Mouse (Mus musculus): ENCODE data around the gene Stac3. TPM values are rescaled to one million over a fixed set of nuclear protein-coding genes. Genes with fewer than 3 reads are reported as not detected.

Stac3 gene
- polyA plus RNA-seq, 1 experiment from 2014 or later = 0.39 TPM

GRCm38 (mm10) chr10:127527481-127527880, 26.0 kb downstream of the Stac3 start:
- ATAC-seq (ENCODE audit: low FRiP score, low TSS enrichment) = peak; percentile 13; the same call in 1 of the 2 replicates
- H3K36me3 ChIP-seq (ENCODE audit: control insufficient read depth, insufficient read depth, low read length) = no peaks in the 10 kb centered on the region

GRCm38 (mm10) chr10:127530945-127531344, 29.5 kb downstream of the Stac3 start:
- peaks cover 100% of the 10 kb centered on the region for H3K27me3 ChIP-seq (ENCODE audit: control insufficient read depth, insufficient read depth, low read length)
- no peaks in the 10 kb centered on the region for H3K9me3 ChIP-seq (ENCODE audit: control insufficient read depth, low read length)
- 0 out of 2 replicates have a peak overlapping the region, but pooled peaks have one; percentile 3 for H3K4me3 ChIP-seq (ENCODE audit: low read length)
- H3K36me3 ChIP-seq (ENCODE audit: control insufficient read depth, insufficient read depth, low read length) = no peaks in the 10 kb centered on the region
- H3K4me1 ChIP-seq (ENCODE audit: control insufficient read depth, insufficient read depth, low read length) = peaks cover 29% of the 10 kb centered on the region
- no peak overlapping the region for H3K27ac ChIP-seq (ENCODE audit: low read depth, low read length)
- peak overlapping the region; percentile 18; the same call in 1 of the 2 replicates for H3K4me2 ChIP-seq (replicated peaks; ENCODE audit: low read depth, low read length)
- H3K9ac ChIP-seq (ENCODE audit: low read depth, low read length) = no peak overlapping the region
- no peak for ATAC-seq (ENCODE audit: low FRiP score, low TSS enrichment)
- under 1% methylated on average over 16 of the region's 25 CpGs for WGBS

More at GRCm38 (mm10) chr10:127527481-127527880, 26.0 kb downstream of the Stac3 start:
- WGBS = 2% methylated on average over 17 of the region's 17 CpGs
- Histone ChIP-seq H3K4me3 (ENCODE audit: low read length) (no peak overlapping the region; the same call in 1 of the 2 replicates), H3K27ac (ENCODE audit: low read depth, low read length) (no peak overlapping the region), H3K4me1 (ENCODE audit: control insufficient read depth, insufficient read depth, low read length) (peaks cover 16% of the 10 kb centered on the region), H3K9me3 (ENCODE audit: control insufficient read depth, low read length) (no peaks in the 10 kb centered on the region), H3K27me3 (ENCODE audit: control insufficient read depth, insufficient read depth, low read length) (peaks cover 89% of the 10 kb centered on the region), H3K4me2 (replicated peaks; ENCODE audit: low read depth, low read length) (no peak overlapping the region), H3K9ac (ENCODE audit: low read depth, low read length) (no peak overlapping the region)

- Histone ChIP-seq H3K9ac (ENCODE audit: low read depth, low read length) (no peak overlapping the region), H3K9me3 (ENCODE audit: control insufficient read depth, low read length) (no peaks in the 10 kb centered on the region), H3K36me3 (ENCODE audit: control insufficient read depth, insufficient read depth, low read length) (no peaks in the 10 kb centered on the region), H3K27me3 (ENCODE audit: control insufficient read depth, insufficient read depth, low read length) (peaks cover 99% of the 10 kb centered on the region), H3K27ac (ENCODE audit: low read depth, low read length) (no peak overlapping the region), H3K4me3 (ENCODE audit: low read length) (no peak overlapping the region), H3K4me2 (replicated peaks; ENCODE audit: low read depth, low read length) (no peak overlapping the region), H3K4me1 (ENCODE audit: control insufficient read depth, insufficient read depth, low read length) (peaks cover 24% of the 10 kb centered on the region)
- ATAC-seq (ENCODE audit: low FRiP score, low TSS enrichment) = no peak
- 4% methylated on average over 4 of the region's 4 CpGs for WGBS
Measured at GRCm38 (mm10) chr10:127531548-127531947, 30.1 kb downstream of the Stac3 start.

GRCm38 (mm10) chr10:127534036-127534928, 32.8 kb downstream of the Stac3 start, which contains the start of gene Nxph4:
Gene Nxph4 (minus strand): TSS chr10:127534559.
- peak within 1 kb of the TSS; percentile 35 for H3K9ac ChIP-seq (ENCODE audit: low read depth, low read length)
- peak within 1 kb of the TSS; percentile 83 for H3K4me2 ChIP-seq (replicated peaks; ENCODE audit: low read depth, low read length)
- WGBS = 0% methylated on average over 66 of the region's 78 CpGs
- H3K4me3 ChIP-seq (ENCODE audit: low read length) = peak within 1 kb of the TSS; percentile 43
- H3K27me3 ChIP-seq (ENCODE audit: control insufficient read depth, insufficient read depth, low read length) = peaks cover 77% of the 10 kb centered on the region
- peak; percentile 16; the same call in 1 of the 2 replicates for ATAC-seq (ENCODE audit: low FRiP score, low TSS enrichment)
- peaks cover 7% of the 10 kb centered on the region; the same call in 1 of the 2 replicates for H3K36me3 ChIP-seq (ENCODE audit: control insufficient read depth, insufficient read depth, low read length)
- H3K4me1 ChIP-seq (ENCODE audit: control insufficient read depth, insufficient read depth, low read length) = peaks cover 22% of the 10 kb centered on the region
- no peak within 1 kb of the TSS for H3K27ac ChIP-seq (ENCODE audit: low read depth, low read length)
- no peaks in the 10 kb centered on the region for H3K9me3 ChIP-seq (ENCODE audit: control insufficient read depth, low read length)

- peaks cover 22% of the 10 kb centered on the region for H3K4me1 ChIP-seq (ENCODE audit: control insufficient read depth, insufficient read depth, low read length)
- peaks cover 13% of the 10 kb centered on the region; the same call in 1 of the 2 replicates for H3K36me3 ChIP-seq (ENCODE audit: control insufficient read depth, insufficient read depth, low read length)
- WGBS = 0% methylated on average over 27 of the region's 30 CpGs
- H3K9ac ChIP-seq (ENCODE audit: low read depth, low read length) = 0 out of 2 replicates have a peak overlapping the region, but pooled peaks have one; percentile 35
- no peaks in the 10 kb centered on the region for H3K9me3 ChIP-seq (ENCODE audit: control insufficient read depth, low read length)
- ATAC-seq (ENCODE audit: low FRiP score, low TSS enrichment) = no peak
- peak overlapping the region; percentile 43 for H3K4me3 ChIP-seq (ENCODE audit: low read length)
- H3K27ac ChIP-seq (ENCODE audit: low read depth, low read length) = no peak overlapping the region
- H3K27me3 ChIP-seq (ENCODE audit: control insufficient read depth, insufficient read depth, low read length) = peaks cover 70% of the 10 kb centered on the region
- peak overlapping the region; percentile 83 for H3K4me2 ChIP-seq (replicated peaks; ENCODE audit: low read depth, low read length)
Measured at GRCm38 (mm10) chr10:127534929-127535384, 33.5 kb downstream of the Stac3 start.

GRCm38 (mm10) chr10:127536586-127537314, 35.3 kb downstream of the Stac3 start:
- H3K9me3 ChIP-seq (ENCODE audit: control insufficient read depth, low read length) = no peaks in the 10 kb centered on the region

GRCm38 (mm10) chr10:127537854-127538583, 36.5 kb downstream of the Stac3 start:
- H3K9me3 ChIP-seq (ENCODE audit: control insufficient read depth, low read length) = no peaks in the 10 kb centered on the region
- peaks cover 40% of the 10 kb centered on the region for H3K27me3 ChIP-seq (ENCODE audit: control insufficient read depth, insufficient read depth, low read length)
- H3K4me1 ChIP-seq (ENCODE audit: control insufficient read depth, insufficient read depth, low read length) = peaks cover 15% of the 10 kb centered on the region
- H3K4me3 ChIP-seq (ENCODE audit: low read length) = no peak overlapping the region
- 29% methylated on average over 7 of the region's 7 CpGs for WGBS
- no peak overlapping the region for H3K4me2 ChIP-seq (replicated peaks; ENCODE audit: low read depth, low read length)
- H3K36me3 ChIP-seq (ENCODE audit: control insufficient read depth, insufficient read depth, low read length) = peaks cover 30% of the 10 kb centered on the region; the same call in 1 of the 2 replicates
- no peak overlapping the region for H3K27ac ChIP-seq (ENCODE audit: low read depth, low read length)
- ATAC-seq (ENCODE audit: low FRiP score, low TSS enrichment) = peak; percentile 41
- H3K9ac ChIP-seq (ENCODE audit: low read depth, low read length) = no peak overlapping the region

More at GRCm38 (mm10) chr10:127536586-127537314, 35.3 kb downstream of the Stac3 start:
- no peak overlapping the region for H3K4me3 ChIP-seq (ENCODE audit: low read length)
- no peak for ATAC-seq (ENCODE audit: low FRiP score, low TSS enrichment)
- H3K36me3 ChIP-seq (ENCODE audit: control insufficient read depth, insufficient read depth, low read length) = peaks cover 24% of the 10 kb centered on the region; the same call in 1 of the 2 replicates
- no peak overlapping the region for H3K9ac ChIP-seq (ENCODE audit: low read depth, low read length)
- H3K27ac ChIP-seq (ENCODE audit: low read depth, low read length) = no peak overlapping the region
- peaks cover 15% of the 10 kb centered on the region for H3K4me1 ChIP-seq (ENCODE audit: control insufficient read depth, insufficient read depth, low read length)
- WGBS = 10% methylated on average over 8 of the region's 8 CpGs
- no peak overlapping the region for H3K4me2 ChIP-seq (replicated peaks; ENCODE audit: low read depth, low read length)
- H3K27me3 ChIP-seq (ENCODE audit: control insufficient read depth, insufficient read depth, low read length) = peaks cover 52% of the 10 kb centered on the region

GRCm38 (mm10) chr10:127541510-127541909, 40.0 kb downstream of the Stac3 start:
- no peaks in the 10 kb centered on the region for H3K4me1 ChIP-seq (ENCODE audit: control insufficient read depth, insufficient read depth, low read length)
- no peak overlapping the region for H3K27ac ChIP-seq (ENCODE audit: low read depth, low read length)
- no peaks in the 10 kb centered on the region for H3K9me3 ChIP-seq (ENCODE audit: control insufficient read depth, low read length)
- H3K4me2 ChIP-seq (replicated peaks; ENCODE audit: low read depth, low read length) = no peak overlapping the region
- H3K4me3 ChIP-seq (ENCODE audit: low read length) = no peak overlapping the region
- no peak overlapping the region for H3K9ac ChIP-seq (ENCODE audit: low read depth, low read length)
- peaks cover 5% of the 10 kb centered on the region; the same call in 1 of the 2 replicates for H3K27me3 ChIP-seq (ENCODE audit: control insufficient read depth, insufficient read depth, low read length)
- no peak for ATAC-seq (ENCODE audit: low FRiP score, low TSS enrichment)
- H3K36me3 ChIP-seq (ENCODE audit: control insufficient read depth, insufficient read depth, low read length) = peaks cover 56% of the 10 kb centered on the region
- WGBS = 95% methylated on average over 8 of the region's 8 CpGs
